Mouse (Mus musculus): ENCODE measurements at regions not wholly inside any gene's neighbourhood (a gene's known extent, or its start where the extent isn't known, plus 50 kb on each side); places are given as distances from the start of the nearest gene placed in this dataset.

DNA sequence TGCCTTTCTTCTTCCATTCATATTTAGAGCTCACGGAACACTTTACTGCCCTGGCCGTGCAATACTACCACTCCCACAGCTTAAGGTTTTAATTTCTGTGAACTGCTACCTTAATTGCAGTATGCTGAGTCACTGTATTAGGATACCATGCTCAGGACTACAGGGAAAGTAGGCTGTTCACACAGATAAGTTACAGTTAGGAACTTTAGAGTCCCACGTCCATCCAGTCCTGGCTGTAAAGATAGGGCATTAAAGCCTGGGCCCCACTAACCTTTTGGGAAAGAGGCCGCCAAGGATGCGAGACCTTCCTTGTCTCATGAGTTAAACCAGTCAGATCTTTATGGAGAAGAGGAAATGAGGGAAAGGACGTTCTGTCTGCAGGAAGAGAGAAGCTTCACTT, 574.6 kb downstream of the Stpg2 start:
- DNase-seq: no peak

- no peak for DNase-seq
These were observed 577.9 kb downstream of the Stpg2 start for GRCm38 (mm10) chr3:139783406-139783805.

GRCm38 (mm10) chr3:139786510-139786909, 581.0 kb downstream of the Stpg2 start:
- DNase-seq: no peak

GRCm38 (mm10) chr3:139788854-139789253, 583.4 kb downstream of the Stpg2 start:
- DNase-seq: no peak

GRCm38 (mm10) chr3:139796685-139797084, 591.2 kb downstream of the Stpg2 start:
- DNase-seq: no peak

- DNase-seq: no peak
These were observed 593.6 kb downstream of the Stpg2 start for GRCm38 (mm10) chr3:139799059-139799458.

- DNase-seq: peak; percentile 1
These were observed 597.5 kb downstream of the Stpg2 start for GRCm38 (mm10) chr3:139802716-139803710.

DNA sequence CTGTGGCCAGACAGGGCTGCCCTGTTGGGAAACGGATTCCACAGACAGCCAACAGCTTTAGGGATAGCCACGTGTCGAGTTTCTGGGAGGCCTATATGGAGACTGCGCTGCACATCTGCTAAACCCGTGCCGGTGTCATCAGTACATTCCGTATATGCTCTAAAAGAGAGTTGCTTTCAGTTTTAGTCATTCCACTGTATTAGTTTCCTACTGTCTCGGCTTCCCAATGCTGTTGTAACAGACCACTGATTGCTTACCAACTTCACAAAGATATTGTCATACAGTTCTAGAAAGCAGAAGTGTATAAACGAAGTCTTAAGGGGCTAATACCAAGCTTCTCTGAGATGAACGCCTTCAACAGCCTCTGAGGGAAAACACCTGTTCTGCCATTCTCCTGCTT, 622.5 kb downstream of the Stpg2 start:
- no peak for DNase-seq

GRCm38 (mm10) chr3:139828581-139828980, 623.1 kb downstream of the Stpg2 start:
- DNase-seq: no peak

DNA sequence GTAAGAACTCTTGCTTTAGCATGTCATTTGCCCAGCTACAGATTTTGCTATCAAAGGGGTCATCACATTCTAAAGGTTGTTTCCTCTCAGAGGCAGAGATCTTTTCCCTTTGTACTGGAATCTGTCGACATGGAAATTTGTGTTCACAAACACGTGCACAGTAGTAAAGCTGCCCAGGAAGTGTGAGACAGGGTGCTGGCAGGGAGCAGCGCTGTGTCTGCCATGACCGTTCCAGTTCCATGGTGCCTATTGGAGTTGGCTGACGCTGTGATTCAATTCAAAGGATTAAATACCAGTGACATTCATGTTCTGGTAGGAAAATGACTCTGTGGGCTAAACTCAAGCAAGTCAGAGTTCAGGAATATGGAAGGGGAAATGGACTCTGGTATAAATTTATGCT, 627.1 kb downstream of the Stpg2 start:
- DNase-seq: no peak

DNA sequence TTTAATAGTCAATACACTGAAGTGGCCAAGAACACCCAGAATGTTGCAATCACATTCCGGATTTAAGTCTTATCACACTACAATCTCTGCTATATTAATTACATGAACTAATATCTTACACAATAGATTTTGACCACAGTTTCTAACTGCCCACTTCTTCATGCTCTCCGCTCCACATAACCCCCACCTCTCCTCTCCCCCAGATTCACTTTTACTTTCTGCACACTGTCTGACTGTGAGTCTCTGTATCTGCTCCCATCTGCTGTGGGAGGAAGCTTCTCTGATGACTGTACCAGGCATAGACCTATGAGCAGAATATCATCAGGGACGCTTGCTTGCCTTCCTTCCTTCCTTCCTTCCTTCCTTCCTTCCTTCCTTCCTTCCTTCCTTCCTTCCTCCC, 636.5 kb downstream of the Stpg2 start:
- DNase-seq: no peak

GRCm38 (mm10) chr3:139842988-139843605, 637.6 kb downstream of the Stpg2 start:
- DNase-seq: no peak

GRCm38 (mm10) chr3:139844443-139844842, 638.9 kb downstream of the Stpg2 start:
- DNase-seq: no peak

DNA sequence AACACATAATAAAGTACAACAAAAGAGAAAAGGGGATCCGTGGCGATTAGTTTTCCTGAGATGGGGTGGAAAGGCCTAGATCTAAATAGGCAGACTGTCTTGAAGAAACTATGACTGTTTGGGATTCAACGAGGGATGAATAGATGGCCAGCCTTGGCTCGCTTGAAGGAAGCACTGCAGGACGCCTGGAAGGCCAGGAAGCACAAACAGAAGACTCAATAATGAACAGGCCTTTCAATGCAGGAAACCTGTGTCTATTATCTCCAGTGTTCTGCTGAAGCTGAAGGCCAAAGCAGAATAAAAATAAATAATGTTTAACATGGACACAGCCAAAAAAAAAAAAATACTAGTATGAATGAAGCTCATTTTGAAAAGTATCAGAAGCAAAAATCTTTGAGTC, 642.3 kb downstream of the Stpg2 start:
- DNase-seq: no peak

GRCm38 (mm10) chr3:139859966-139860635, 654.6 kb downstream of the Stpg2 start:
- DNase-seq: no peak

DNA sequence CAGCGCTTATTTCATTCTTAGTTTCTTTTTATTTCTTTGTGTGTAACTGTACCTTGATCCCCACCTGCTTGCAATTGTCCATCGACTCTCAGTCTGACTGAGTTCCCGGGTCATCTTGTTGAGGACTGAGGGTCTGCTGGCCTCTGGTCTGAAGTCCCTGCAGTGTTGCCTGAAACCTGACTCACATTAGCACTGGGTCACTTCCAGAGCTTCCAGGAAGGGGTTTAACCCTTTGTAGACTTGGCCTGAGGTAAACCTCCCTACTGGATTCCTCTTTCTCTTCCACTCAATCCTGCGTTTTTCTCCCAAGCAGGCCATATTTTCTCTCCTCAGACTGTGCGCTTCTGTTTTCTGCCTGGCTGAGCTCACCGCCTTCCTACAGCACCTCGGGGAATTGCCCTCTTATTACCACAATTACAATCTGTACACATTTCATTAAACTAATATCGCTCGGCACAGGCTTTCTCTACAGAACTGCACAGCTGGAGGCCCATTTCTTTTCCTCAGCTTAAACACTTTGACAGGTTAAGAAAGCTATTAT, 655.4 kb downstream of the Stpg2 start:
- no peak for DNase-seq

- DNase-seq: no peak
These were observed 660.8 kb downstream of the Stpg2 start for GRCm38 (mm10) chr3:139866329-139866728.

GRCm38 (mm10) chr3:139867030-139867429, 661.5 kb downstream of the Stpg2 start:
- no peak for DNase-seq

DNA sequence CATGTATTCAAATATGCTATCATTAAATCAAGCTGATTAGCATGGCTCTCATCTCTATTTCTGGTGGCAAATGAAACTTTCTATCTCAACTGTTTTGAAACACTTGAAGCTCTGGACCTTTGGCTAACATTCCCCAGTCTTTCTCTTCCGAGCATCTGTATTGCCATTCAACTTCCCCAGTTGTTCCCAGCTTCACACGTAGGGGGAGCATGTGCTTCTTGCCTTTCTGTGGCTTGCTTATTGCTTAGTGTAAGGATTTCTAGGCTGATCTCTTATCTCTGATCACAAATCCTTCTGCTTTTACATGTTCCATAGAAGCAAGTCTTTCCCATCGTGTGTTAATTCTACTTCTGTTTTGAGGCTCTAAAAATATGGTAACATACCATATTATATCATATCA, 662.0 kb downstream of the Stpg2 start:
- DNase-seq: no peak

- DNase-seq: no peak
These were observed 664.3 kb downstream of the Stpg2 start for GRCm38 (mm10) chr3:139869779-139870178.

GRCm38 (mm10) chr3:139885942-139886860, 680.7 kb downstream of the Stpg2 start:
- no peak for DNase-seq

DNA sequence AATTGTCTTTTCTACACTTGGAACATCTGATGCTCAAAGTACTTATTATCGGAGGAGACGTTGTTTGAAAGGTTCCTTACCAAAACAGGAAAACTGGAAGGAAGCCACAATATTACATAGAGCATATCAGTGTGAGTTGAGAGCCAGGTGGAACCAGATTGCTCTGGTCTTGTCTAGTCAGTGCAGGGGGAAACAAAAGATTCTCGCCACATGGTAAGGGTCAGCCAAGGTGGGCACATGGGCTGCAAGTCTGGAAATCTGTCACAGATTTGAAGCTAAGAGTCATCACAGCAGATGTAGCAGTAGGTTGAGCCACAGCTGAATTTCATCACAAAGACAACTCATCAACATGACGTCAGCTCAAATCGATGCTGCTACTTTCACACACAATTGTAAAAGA, 681.8 kb downstream of the Stpg2 start:
- DNase-seq: no peak

Data from lung, postnatal 10 days (tissue).